Mouse (Mus musculus): ENCODE measurements around the gene Gm5065. TPM values are rescaled to one million over a fixed set of nuclear protein-coding genes. Genes with fewer than 3 reads are reported as not detected.

Gene Gm5065
- not detected in 4 replicates for total RNA-seq (2023; ENCODE audit: inconsistent age)

GRCm38 (mm10) chr7:5350237-5350636, at the start of gene Gm5065:
Gene Gm5065, plus strand, starts transcription at chr7:5350537.

GRCm38 (mm10) chr7:5350935-5351334, 598 bp downstream of the Gm5065 start, which contains the start of gene Nlrp2:
Gene Nlrp2, minus strand, starts transcription at chr7:5351035.

Other genes starting within 250 kb of the Gm5065 start
- not detected in 4 replicates for gene Rfpl4, start 233.6 kb upstream of the Gm5065 start, total RNA-seq (2023; ENCODE audit: inconsistent age)
- 0.51 to 1.2 TPM (median 1.0 TPM) in 3 of 4 replicates, not detected in the other for gene Rasl2-9, start 224.6 kb upstream of the Gm5065 start, total RNA-seq (2023; ENCODE audit: inconsistent age)
- not detected in 4 replicates for gene Vmn1r55, start 200.9 kb upstream of the Gm5065 start, total RNA-seq (2023; ENCODE audit: inconsistent age)
- gene Vmn1r56, start 153.8 kb upstream of the Gm5065 start, total RNA-seq (2023; ENCODE audit: inconsistent age) = not detected in 4 replicates
- not detected in 4 replicates for gene Vmn1r57, start 132.0 kb upstream of the Gm5065 start, total RNA-seq (2023; ENCODE audit: inconsistent age)
- gene Nlrp2, start 498 bp downstream of the Gm5065 start, total RNA-seq (2023; ENCODE audit: inconsistent age) = not detected in 4 replicates
- not detected in 4 replicates for gene Vmn1r58, start 62.9 kb downstream of the Gm5065 start, total RNA-seq (2023; ENCODE audit: inconsistent age)
- gene Vmn1r59, start 106.2 kb downstream of the Gm5065 start, total RNA-seq (2023; ENCODE audit: inconsistent age) = not detected in 4 replicates
- gene Vmn2r28, start 143.4 kb downstream of the Gm5065 start, total RNA-seq (2023; ENCODE audit: inconsistent age) = not detected in 4 replicates
- not detected in 4 replicates for gene Vmn1r60, start 196.8 kb downstream of the Gm5065 start, total RNA-seq (2023; ENCODE audit: inconsistent age)

Data from B cell, adult (primary cell).